9 mouse cellular contexts compared by ENCODE assay signal in the genomic region with DNA sequence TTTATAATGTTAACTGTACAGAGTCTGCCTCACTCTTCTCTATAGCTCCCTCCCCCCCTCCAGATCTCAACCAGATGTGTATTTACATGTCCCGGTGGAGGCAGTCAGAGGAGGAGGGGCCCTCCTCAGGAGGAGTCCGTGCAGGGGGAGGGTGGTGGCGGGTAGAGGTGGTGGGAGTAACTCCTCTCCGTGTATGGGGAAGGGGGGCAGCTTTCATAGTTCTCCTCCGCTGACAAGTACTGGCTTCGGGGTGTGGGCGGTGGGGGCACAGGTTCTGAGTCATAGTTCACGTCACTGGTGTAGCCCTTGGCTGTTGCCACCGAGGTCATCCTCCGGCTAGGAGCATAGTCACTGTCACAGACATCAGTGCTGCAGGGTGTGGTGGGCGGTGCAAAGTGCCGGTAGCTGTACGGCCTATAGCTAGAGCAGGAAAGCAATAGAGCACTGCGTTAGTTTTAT. TPM values are rescaled to one million over a fixed set of nuclear protein-coding genes. Genes with fewer than 3 reads are reported as not detected.
DNase-seq lines count a peak whose midpoint lies in the region; ATAC-seq and TF ChIP-seq lines count a peak whose summit lies in the region.
"Had no signal": no experiment of that assay in that cellular context is flagged by ENCODE, and none has a peak within 500 bp of the region (broad histone marks: within the 10 kb centered on the region; RNA-seq: fewer than 3 reads in every experiment).

No protein-coding gene starts in this region.

- H3K4me2 ChIP-seq in lung, embryonic 14.5 days = no peak overlapping the region
- H3K4me2 ChIP-seq in forebrain, embryonic 15.5 days (replicated peaks) = no peak overlapping the region
- H3K4me2 ChIP-seq in liver, embryonic 11.5 days = no peak overlapping the region

- peak; percentile 68; the same call in 1 of the 2 replicates for ATAC-seq in lung, embryonic 14.5 days (ENCODE audit: insufficient read depth)
- ATAC-seq in forebrain, embryonic 15.5 days (replicated peaks) = peak; percentile 51
- peak; percentile 32; the same call in 1 of the 2 replicates for ATAC-seq in liver, embryonic 11.5 days (replicated peaks; ENCODE audit: low FRiP score)

- peaks cover 81% of the 10 kb centered on the region for H3K36me3 ChIP-seq in lung, embryonic 14.5 days (ENCODE audit: insufficient read depth)
- H3K36me3 ChIP-seq in forebrain, embryonic 15.5 days = peaks cover 53% of the 10 kb centered on the region
- H3K36me3 ChIP-seq in liver, embryonic 11.5 days (ENCODE audit: control insufficient read depth, insufficient read depth, low read length) = peaks cover 34% of the 10 kb centered on the region

- no peak overlapping the region for H3K27ac ChIP-seq in lung, embryonic 14.5 days (ENCODE audit: low read depth)
- no peak overlapping the region for H3K27ac ChIP-seq in forebrain, embryonic 15.5 days (replicated peaks)
- no peak overlapping the region for H3K27ac ChIP-seq in liver, embryonic 11.5 days (ENCODE audit: low read depth, low read length)

- no peaks in the 10 kb centered on the region for H3K27me3 ChIP-seq in lung, embryonic 14.5 days (ENCODE audit: insufficient read depth, low read length)
- no peaks in the 10 kb centered on the region for H3K27me3 ChIP-seq in forebrain, embryonic 15.5 days
- no peaks in the 10 kb centered on the region for H3K27me3 ChIP-seq in liver, embryonic 11.5 days (replicated peaks; ENCODE audit: control insufficient read depth, insufficient read depth, low read length)

- TF ChIP-seq CTCF in lung, embryonic 14.5 days (IDR thresholded peaks at IDR 0.05; ENCODE audit: low read depth) = no peak
- TF ChIP-seq CTCF in lung, adult 2 months (IDR thresholded peaks at IDR 0.05; ENCODE audit: insufficient read depth, low read length) = no peak

- H3K4me3 ChIP-seq in lung, embryonic 14.5 days (ENCODE audit: low read depth, low read length) = no peak overlapping the region
- no peak overlapping the region for H3K4me3 ChIP-seq in lung, adult 2 months (replicated peaks; ENCODE audit: extremely low read depth, low read depth, low read length)
- no peak overlapping the region for H3K4me3 ChIP-seq in forebrain, embryonic 15.5 days
- no peak overlapping the region for H3K4me3 ChIP-seq in liver, embryonic 11.5 days (ENCODE audit: low read depth, low read length)

- TF ChIP-seq POLR2A in lung, adult 2 months (IDR thresholded peaks at IDR 0.05; ENCODE audit: borderline replicate concordance, extremely low read depth, low read depth, low read length) = no peak

- 41% methylated on average over 14 of the region's 14 CpGs for WGBS in lung, embryonic 14.5 days
- WGBS in lung, adult 2 months = 55% methylated on average over 14 of the region's 14 CpGs
- WGBS in forebrain, embryonic 15.5 days = 72% methylated on average over 14 of the region's 14 CpGs
- 67% methylated on average over 14 of the region's 14 CpGs for WGBS in liver, embryonic 11.5 days

- no peak overlapping the region for H3K9ac ChIP-seq in lung, embryonic 14.5 days
- H3K9ac ChIP-seq in forebrain, embryonic 15.5 days (replicated peaks) = no peak overlapping the region
- H3K9ac ChIP-seq in liver, embryonic 11.5 days (ENCODE audit: low read depth, low read length) = no peak overlapping the region

- no peaks in the 10 kb centered on the region for H3K4me1 ChIP-seq in lung, embryonic 14.5 days (ENCODE audit: insufficient read depth)
- no peaks in the 10 kb centered on the region for H3K4me1 ChIP-seq in lung, adult 2 months (ENCODE audit: control insufficient read depth, insufficient read depth, low read length)
- no peaks in the 10 kb centered on the region for H3K4me1 ChIP-seq in forebrain, embryonic 15.5 days
- H3K4me1 ChIP-seq in liver, embryonic 11.5 days (replicated peaks; ENCODE audit: control insufficient read depth, insufficient read depth, low read length) = 0 out of 2 replicates have a peak, but pooled peaks cover 3% of the 10 kb centered on the region

- DNase-seq in lung, embryonic 14.5 days = no peak
- DNase-seq in lung, adult 2 months = no peak
- DNase-seq in adrenal gland, adult 2 months = peak; percentile 88
- no peak for DNase-seq in liver, embryonic 11.5 days (ENCODE audit: low spot score)
- DNase-seq in natural killer cell, adult 2 months (ENCODE audit: low spot score in 2 of 2) = no peak
- no peak for DNase-seq in layer of hippocampus, adult 18-20 months (ENCODE audit: low spot score in 2 of 2)
- DNase-seq in spleen, postnatal 4 days (ENCODE audit: low spot score in 2 of 2) = no peak

- no peaks in the 10 kb centered on the region for H3K9me3 ChIP-seq in lung, embryonic 14.5 days (ENCODE audit: low read depth, low read length)
- no peaks in the 10 kb centered on the region for H3K9me3 ChIP-seq in forebrain, embryonic 15.5 days
- no peaks in the 10 kb centered on the region for H3K9me3 ChIP-seq in liver, embryonic 11.5 days (ENCODE audit: control insufficient read depth, low read length)

RNA-seq across cellular contexts. Expression of a gene that starts 54.6 kb away (rescaled TPM):
- 2.8 and 3.6 TPM in 2 replicates for polyA plus RNA-seq in lung, embryonic 14.5 days (2014; fragmentation: Nextera tagmentation; extraction: Ambion mirVana)
- polyA plus RNA-seq in lung, adult 2 months (2012; rRNA removed) = 0.81 and 1.2 TPM in 2 replicates
- total RNA-seq in adrenal gland, adult 2 months (2021) = not detected
- polyA plus RNA-seq in adrenal gland, adult 2 months (2012; rRNA removed) = not detected in 2 replicates
- polyA plus RNA-seq in forebrain, embryonic 15.5 days (2015; fragmentation: Nextera tagmentation; extraction: Ambion mirVana) = not detected in 2 replicates
- polyA plus RNA-seq in liver, embryonic 11.5 days (2014; fragmentation: Nextera tagmentation; extraction: Ambion mirVana) = 0.32 and 0.40 TPM in 2 replicates
- not detected for total RNA-seq in layer of hippocampus, adult 18-20 months (2021)
- total RNA-seq: left cerebral cortex, postnatal 25 days had no signal
